Mouse (Mus musculus) forebrain, embryonic 16.5 days (tissue): Measurements from ENCODE around the gene Rhd. TPM values are rescaled to one million over a fixed set of nuclear protein-coding genes. Genes with fewer than 3 reads are reported as not detected.
"Not testable (repeated sequence)": the region's sequence is repeated elsewhere in the genome, so short reads cannot be mapped to it uniquely, and the experiment has no call there.

Experiments
- ATAC-seq: fragments of 200-750 bp; cut with Nextera tagmentation; 2 replicates; pipeline ENCODE4 v1.8.0; 2017; ENCODE audit warnings: mild to moderate bottlenecking, moderate library complexity
- H3K27ac ChIP-seq: fragments of 300-500 bp; sonication (generic); 2 replicates; pipeline ENCODE4 v1.5.1; 2014; ENCODE audit warnings: low read length, control low read depth
- H3K27me3 ChIP-seq: fragments of 300-500 bp; sonication (generic); replicated peaks from 2 replicates; pipeline ENCODE4 v1.6.1; 2014; ENCODE audit warnings: low read length; ENCODE audit not compliant: control insufficient read depth, insufficient read depth
- H3K36me3 ChIP-seq: fragments of 300-500 bp; sonication (generic); 2 replicates; pipeline ENCODE4 v1.6.1; 2014; ENCODE audit not compliant: control insufficient read depth, insufficient read depth
- H3K4me1 ChIP-seq: fragments of 300-500 bp; sonication (generic); replicated peaks from 2 replicates; pipeline ENCODE4 v1.6.1; 2014; ENCODE audit warnings: low read length; ENCODE audit not compliant: control insufficient read depth, insufficient read depth
- H3K4me2 ChIP-seq: fragments of 300-500 bp; sonication (generic); 2 replicates; pipeline ENCODE4 v1.6.1; 2014; ENCODE audit warnings: mild to moderate bottlenecking, low read length, control low read depth
- H3K4me3 ChIP-seq: fragments of 300-500 bp; sonication (generic); replicated peaks from 2 replicates; pipeline ENCODE4 v1.5.1; 2014; ENCODE audit warnings: mild to moderate bottlenecking, low read length, control low read depth
- H3K9ac ChIP-seq: fragments of 300-500 bp; sonication (generic); replicated peaks from 2 replicates; pipeline ENCODE4 v1.6.1; 2014; ENCODE audit warnings: low read depth, low read length, control low read depth
- H3K9me3 ChIP-seq: fragments of 300-500 bp; sonication (generic); 2 replicates; pipeline ENCODE4 v1.6.1; 2016; ENCODE audit warnings: low read length; ENCODE audit not compliant: control insufficient read depth
- WGBS: fragments of 180-500 bp; shearing (Covaris S2); extraction: QIAGEN DNeasy Blood & Tissue Kit; methylation state at CpG from one replicate; pipeline ENCODE4 v1.1.7; 2014; 5-methylcytosine and 5-hydroxymethylcytosine counted together
- polyA plus RNA-seq: library from polyadenylated mRNA; unstranded; fragments of >200 nt; fragmentation: Nextera tagmentation; extraction: Ambion mirVana; gene quantifications from 2 replicates; pipeline ENCODE4 v1.2.1, GENCODE M21; 2015

The Rhd gene
- polyA plus RNA-seq, result 0.47 and 1.0 TPM in 2 replicates

GRCm38 (mm10) chr4:134863937-134864729 lies at the start of gene Rhd:
Rhd (plus strand) TSS chr4:134864536.
- no peak within 1 kb of the TSS for H3K27ac ChIP-seq
- peaks cover 11% of the 10 kb centered on the region; the same call in 1 of the 2 replicates for H3K27me3 ChIP-seq
- H3K4me2 ChIP-seq, result no peak within 1 kb of the TSS
- H3K9ac ChIP-seq, result no peak within 1 kb of the TSS
- WGBS, result 83% methylated on average over 14 of the region's 14 CpGs
- H3K4me1 ChIP-seq, result no peaks in the 10 kb centered on the region
- no peaks in the 10 kb centered on the region for H3K9me3 ChIP-seq
- no peak for ATAC-seq
- H3K36me3 ChIP-seq, result no peaks in the 10 kb centered on the region
- no peak within 1 kb of the TSS for H3K4me3 ChIP-seq

DNA sequence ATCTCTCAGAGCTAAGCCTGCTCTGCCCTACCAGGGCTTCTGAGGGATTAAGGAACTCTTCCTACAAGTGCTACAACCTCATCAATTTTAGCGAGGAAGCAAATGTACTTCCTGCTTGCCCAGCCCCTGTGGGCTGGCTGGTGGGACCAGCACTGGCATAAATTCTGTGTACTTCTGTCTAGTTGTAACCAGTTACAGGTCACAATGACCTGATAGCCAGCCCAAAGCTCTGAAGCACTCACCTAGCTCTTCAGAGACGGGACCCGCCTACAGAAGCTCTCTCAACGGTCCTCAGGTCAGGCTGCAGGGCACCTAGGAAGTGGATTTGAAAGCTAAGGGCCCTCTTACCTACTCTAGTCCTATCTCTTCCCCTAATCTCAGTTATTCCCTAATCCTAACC lies 46.6 kb upstream of the Rhd start:
- Histone ChIP-seq H3K9ac (no peak overlapping the region), H3K4me1 (no peaks in the 10 kb centered on the region), H3K9me3 (no peaks in the 10 kb centered on the region), H3K36me3 (peaks cover 4% of the 10 kb centered on the region; the same call in 1 of the 2 replicates), H3K4me2 (no peak overlapping the region), H3K27me3 (no peaks in the 10 kb centered on the region), H3K4me3 (no peak overlapping the region), H3K27ac (no peak overlapping the region)
- no peak for ATAC-seq
- 84% methylated on average over 4 of the region's 4 CpGs for WGBS

- no peak for ATAC-seq
- H3K9ac ChIP-seq, result no peak overlapping the region
- no peaks in the 10 kb centered on the region for H3K9me3 ChIP-seq
- H3K36me3 ChIP-seq, result peaks cover 9% of the 10 kb centered on the region
- no peaks in the 10 kb centered on the region for H3K27me3 ChIP-seq
- no peaks in the 10 kb centered on the region for H3K4me1 ChIP-seq
- no peak overlapping the region for H3K27ac ChIP-seq
- H3K4me3 ChIP-seq, result no peak overlapping the region
- no peak overlapping the region for H3K4me2 ChIP-seq
- WGBS, result 85% methylated on average over 1 of the region's 1 CpGs
Measured at GRCm38 (mm10) chr4:134821061-134821460, 43.3 kb upstream of the Rhd start.

- no peak overlapping the region for H3K4me3 ChIP-seq
- H3K9ac ChIP-seq, result no peak overlapping the region
- H3K4me1 ChIP-seq, result no peaks in the 10 kb centered on the region
- no peak for ATAC-seq
- WGBS, result 51% methylated on average over 2 of the region's 2 CpGs
- H3K27ac ChIP-seq, result no peak overlapping the region
- H3K27me3 ChIP-seq, result no peaks in the 10 kb centered on the region
- H3K4me2 ChIP-seq, result no peak overlapping the region
- H3K36me3 ChIP-seq, result peaks cover 10% of the 10 kb centered on the region
- no peaks in the 10 kb centered on the region for H3K9me3 ChIP-seq
Measured at GRCm38 (mm10) chr4:134823560-134823959, 40.8 kb upstream of the Rhd start.

- not testable (repeated sequence) for H3K4me2 ChIP-seq, H3K4me1 ChIP-seq, H3K4me3 ChIP-seq, ATAC-seq, H3K9me3 ChIP-seq, H3K27ac ChIP-seq, H3K27me3 ChIP-seq, H3K9ac ChIP-seq
- WGBS, result 98% methylated on average over 9 of the region's 11 CpGs
- H3K36me3 ChIP-seq, result peaks cover 15% of the 10 kb centered on the region
Measured at GRCm38 (mm10) chr4:134825864-134826263, 38.5 kb upstream of the Rhd start.

- no peaks in the 10 kb centered on the region for H3K4me1 ChIP-seq
- ATAC-seq, result no peak
- peaks cover 17% of the 10 kb centered on the region for H3K36me3 ChIP-seq
- H3K9me3 ChIP-seq, result no peaks in the 10 kb centered on the region
- H3K9ac ChIP-seq, result no peak overlapping the region
- H3K4me2 ChIP-seq, result no peak overlapping the region
- H3K4me3 ChIP-seq, result no peak overlapping the region
- H3K27me3 ChIP-seq, result no peaks in the 10 kb centered on the region
- H3K27ac ChIP-seq, result no peak overlapping the region
Measured at GRCm38 (mm10) chr4:134826348-134826747, 38.0 kb upstream of the Rhd start.

- Histone ChIP-seq H3K27me3 (no peaks in the 10 kb centered on the region), H3K9me3 (no peaks in the 10 kb centered on the region), H3K36me3 (peaks cover 20% of the 10 kb centered on the region), H3K4me2 (no peak overlapping the region), H3K4me3 (no peak overlapping the region), H3K4me1 (no peaks in the 10 kb centered on the region), H3K27ac (no peak overlapping the region), H3K9ac (no peak overlapping the region)
- no peak for ATAC-seq
- WGBS, result 95% methylated on average over 11 of the region's 11 CpGs
Measured at GRCm38 (mm10) chr4:134827806-134828205, 36.5 kb upstream of the Rhd start.

DNA sequence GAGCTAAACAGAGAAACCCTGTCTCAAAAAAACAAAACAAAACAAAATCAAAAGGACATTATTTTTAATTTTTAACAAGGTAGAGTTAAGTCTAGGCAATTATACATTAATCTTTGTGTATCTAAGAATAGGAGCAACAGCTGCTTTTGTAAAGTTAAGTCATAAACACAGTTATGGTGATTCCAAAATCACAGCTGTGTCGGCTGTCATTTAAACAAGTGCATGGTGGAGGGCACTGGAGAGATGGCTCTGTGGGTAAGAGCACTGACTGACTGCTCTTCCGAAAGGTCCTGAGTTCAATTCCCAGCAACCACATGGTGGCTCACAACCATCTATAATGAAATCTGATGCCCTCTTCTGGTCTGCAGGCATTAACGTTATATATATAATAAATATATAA lies 32.4 kb upstream of the Rhd start:
- Histone ChIP-seq H3K4me3 (no peak overlapping the region), H3K4me1 (no peaks in the 10 kb centered on the region), H3K4me2 (no peak overlapping the region), H3K9me3 (no peaks in the 10 kb centered on the region), H3K9ac (no peak overlapping the region), H3K36me3 (peaks cover 19% of the 10 kb centered on the region), H3K27ac (no peak overlapping the region), H3K27me3 (no peaks in the 10 kb centered on the region)
- no peak for ATAC-seq
- WGBS, result 90% methylated on average over 3 of the region's 3 CpGs

GRCm38 (mm10) chr4:134835486-134835885 lies 28.9 kb upstream of the Rhd start:
- no peak overlapping the region for H3K4me2 ChIP-seq
- WGBS, result 87% methylated on average over 4 of the region's 4 CpGs
- H3K9me3 ChIP-seq, result no peaks in the 10 kb centered on the region
- no peaks in the 10 kb centered on the region for H3K27me3 ChIP-seq
- no peak overlapping the region for H3K4me3 ChIP-seq
- no peak overlapping the region for H3K27ac ChIP-seq
- H3K4me1 ChIP-seq, result no peaks in the 10 kb centered on the region
- peaks cover 10% of the 10 kb centered on the region for H3K36me3 ChIP-seq
- H3K9ac ChIP-seq, result no peak overlapping the region
- no peak for ATAC-seq
